Mouse (Mus musculus): Measurements from ENCODE around the gene Fto.

Gene Fto

GRCm38 (mm10) chr8:91713677-91714312 is 400.5 kb downstream of the Fto start:
- in situ Hi-C loops (cut with MboI, MseI) = no loop called here

DNA sequence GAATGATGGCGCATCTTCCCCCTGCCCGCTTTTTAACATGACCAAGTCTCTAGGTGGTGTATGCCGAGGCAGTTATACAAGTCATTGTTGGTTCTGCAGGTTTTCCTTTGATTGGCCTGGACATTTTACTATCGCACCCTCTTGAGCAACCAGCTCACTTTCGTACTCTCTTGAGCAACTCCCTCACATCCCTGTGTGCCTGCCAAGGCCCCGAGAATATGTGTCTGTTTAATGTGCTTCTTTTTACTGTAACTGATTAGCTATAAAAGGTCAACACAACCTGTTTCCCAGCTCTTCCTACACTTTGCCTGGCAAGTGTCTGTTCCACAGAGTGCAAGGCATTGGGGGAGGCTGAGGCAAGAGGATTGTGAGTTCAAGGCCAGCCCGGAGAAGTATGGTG is 401.4 kb downstream of the Fto start:
- in situ Hi-C loops (cut with MboI, MseI) = no loop called here

GRCm38 (mm10) chr8:91715387-91716085 is 402.2 kb downstream of the Fto start:
- in situ Hi-C loops (cut with MboI, MseI) = no loop called here

Measured in T-helper 2 cell (primary cell).